Mouse (Mus musculus) embryonic facial prominence, embryonic 12.5 days (tissue): ENCODE results near the gene Nobox. TPM values are rescaled to one million over a fixed set of nuclear protein-coding genes. Genes with fewer than 3 reads are reported as not detected.

Experiments used
- ATAC-seq: fragments of 200-750 bp; cut with Nextera tagmentation; 2 replicates; pipeline ENCODE4 v1.8.0; 2017; ENCODE audit not compliant: insufficient number of reproducible peaks, insufficient read depth, low FRiP score, low TSS enrichment
- H3K27ac ChIP-seq: fragments of 300-500 bp; sonication (generic); 2 replicates; pipeline ENCODE4 v1.5.1; 2016; ENCODE audit warnings: mild to moderate bottlenecking
- H3K27me3 ChIP-seq: fragments of 300-500 bp; sonication (generic); 2 replicates; pipeline ENCODE4 v1.6.1; 2016; ENCODE audit warnings: mild to moderate bottlenecking, moderate library complexity
- H3K36me3 ChIP-seq: fragments of 300-500 bp; sonication (generic); 2 replicates; pipeline ENCODE4 v1.6.1; 2016; ENCODE audit warnings: mild to moderate bottlenecking
- H3K4me1 ChIP-seq: fragments of 300-500 bp; sonication (generic); 2 replicates; pipeline ENCODE4 v1.6.1; 2016
- H3K4me2 ChIP-seq: fragments of 300-500 bp; sonication (generic); replicated peaks from 2 replicates; pipeline ENCODE4 v1.6.1; 2016; ENCODE audit warnings: mild to moderate bottlenecking, moderate library complexity
- H3K4me3 ChIP-seq: fragments of 300-500 bp; sonication (generic); 2 replicates; pipeline ENCODE4 v1.5.1; 2016; ENCODE audit warnings: mild to moderate bottlenecking
- H3K9ac ChIP-seq: fragments of 300-500 bp; sonication (generic); 2 replicates; pipeline ENCODE4 v1.6.1; 2016; ENCODE audit warnings: mild to moderate bottlenecking, moderate library complexity
- H3K9me3 ChIP-seq: fragments of 300-500 bp; sonication (generic); 2 replicates; pipeline ENCODE4 v1.6.1; 2016; ENCODE audit warnings: mild to moderate bottlenecking, moderate library complexity
- WGBS: fragments of 180-500 bp; shearing (Covaris S2); methylation state at CpG from one replicate; pipeline ENCODE4 v1.1.7; 2016; 5-methylcytosine and 5-hydroxymethylcytosine counted together
- polyA plus RNA-seq: library from polyadenylated mRNA; unstranded; fragments of >200 nt; fragmentation: Nextera tagmentation; extraction: Ambion mirVana; gene quantifications from 2 replicates; pipeline ENCODE4 v1.2.1, GENCODE M21; 2016

Nobox gene
- polyA plus RNA-seq, 1 experiment from 2014 or later = not detected

DNA sequence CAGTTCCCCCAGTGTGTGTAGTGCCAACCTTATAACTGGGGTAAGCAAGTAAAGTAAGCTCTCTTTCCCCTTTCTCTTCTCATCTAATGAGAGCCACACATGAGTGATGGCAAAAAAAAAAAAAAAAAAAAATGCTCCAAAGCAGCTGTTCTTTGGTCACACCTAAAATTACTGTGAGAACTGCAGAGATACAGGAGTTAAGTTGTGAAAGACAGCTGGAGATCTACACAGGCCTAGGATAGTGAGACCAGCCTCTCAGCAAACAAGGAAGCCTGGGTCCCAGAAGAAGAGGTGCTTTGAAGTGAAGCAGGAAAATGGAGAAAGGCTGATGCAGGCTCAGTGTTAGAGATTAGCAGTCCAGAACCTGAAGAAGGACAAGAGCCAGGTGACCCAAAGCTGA, 3.2 kb upstream of the Nobox start:
- Histone ChIP-seq H3K27ac (no peak overlapping the region), H3K36me3 (no peaks in the 10 kb centered on the region)
- no peak for ATAC-seq

DNA sequence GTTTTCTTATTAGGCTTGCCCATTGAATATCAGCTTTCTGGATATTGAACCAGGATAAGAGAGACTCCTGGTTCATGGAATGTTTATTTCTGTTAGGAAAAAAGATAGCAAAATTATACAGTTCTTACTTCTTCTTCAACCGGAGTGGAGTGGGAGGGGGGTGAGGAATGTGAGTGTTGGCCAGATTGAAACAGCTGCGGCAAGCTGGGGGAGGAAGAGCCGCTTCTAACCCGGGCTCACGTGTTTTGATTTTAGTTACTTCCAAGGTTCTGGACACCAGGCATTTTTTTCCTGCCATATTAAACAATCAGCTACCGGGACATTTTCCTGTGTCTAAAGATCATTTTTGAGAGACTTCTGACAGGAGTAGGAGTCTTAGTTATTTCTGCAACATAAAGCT, 717 bp upstream of the Nobox start:
- no peak for ATAC-seq
- Histone ChIP-seq H3K36me3 (no peaks in the 10 kb centered on the region), H3K4me3 (no peak overlapping the region)

More for the DNA sequence above, 3.2 kb upstream of the Nobox start:
- no peak overlapping the region for H3K9ac ChIP-seq
- no peak overlapping the region for H3K4me2 ChIP-seq
- no peaks in the 10 kb centered on the region for H3K27me3 ChIP-seq
- H3K9me3 ChIP-seq = no peaks in the 10 kb centered on the region
- H3K4me1 ChIP-seq = peaks cover 3% of the 10 kb centered on the region; the same call in 1 of the 2 replicates
- H3K4me3 ChIP-seq = no peak overlapping the region

DNA sequence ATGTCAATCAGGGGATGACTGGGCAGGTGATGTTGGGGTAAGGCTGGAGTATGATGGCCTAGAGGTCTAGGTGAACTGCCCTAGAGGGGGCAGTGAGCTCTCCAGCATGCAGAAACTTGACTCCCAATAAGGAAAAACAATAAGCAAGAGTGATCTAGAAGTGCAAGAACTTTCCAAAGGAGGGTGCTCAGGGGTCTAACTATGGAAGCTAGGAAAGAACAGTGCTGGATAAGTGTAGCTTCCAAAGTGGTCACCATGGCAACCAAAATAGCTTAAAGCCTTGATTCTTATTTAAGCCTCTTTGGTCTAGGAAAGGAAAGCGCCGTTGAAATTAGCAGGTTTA, 11.9 kb downstream of the Nobox start:
- 28% methylated on average over 2 of the region's 2 CpGs for WGBS
- ATAC-seq = no peak
- Histone ChIP-seq H3K4me1 (peaks cover 9% of the 10 kb centered on the region), H3K9me3 (no peaks in the 10 kb centered on the region), H3K36me3 (no peaks in the 10 kb centered on the region), H3K9ac (no peak overlapping the region), H3K4me2 (no peak overlapping the region), H3K4me3 (no peak overlapping the region), H3K27me3 (no peaks in the 10 kb centered on the region), H3K27ac (no peak overlapping the region)

More for the DNA sequence above, 717 bp upstream of the Nobox start:
- no peak overlapping the region for H3K27ac ChIP-seq
- H3K27me3 ChIP-seq = no peaks in the 10 kb centered on the region
- H3K9me3 ChIP-seq = no peaks in the 10 kb centered on the region
- WGBS = 51% methylated on average over 6 of the region's 6 CpGs
- no peak overlapping the region for H3K9ac ChIP-seq
- H3K4me2 ChIP-seq = no peak overlapping the region
- H3K4me1 ChIP-seq = peaks cover 3% of the 10 kb centered on the region; the same call in 1 of the 2 replicates

DNA sequence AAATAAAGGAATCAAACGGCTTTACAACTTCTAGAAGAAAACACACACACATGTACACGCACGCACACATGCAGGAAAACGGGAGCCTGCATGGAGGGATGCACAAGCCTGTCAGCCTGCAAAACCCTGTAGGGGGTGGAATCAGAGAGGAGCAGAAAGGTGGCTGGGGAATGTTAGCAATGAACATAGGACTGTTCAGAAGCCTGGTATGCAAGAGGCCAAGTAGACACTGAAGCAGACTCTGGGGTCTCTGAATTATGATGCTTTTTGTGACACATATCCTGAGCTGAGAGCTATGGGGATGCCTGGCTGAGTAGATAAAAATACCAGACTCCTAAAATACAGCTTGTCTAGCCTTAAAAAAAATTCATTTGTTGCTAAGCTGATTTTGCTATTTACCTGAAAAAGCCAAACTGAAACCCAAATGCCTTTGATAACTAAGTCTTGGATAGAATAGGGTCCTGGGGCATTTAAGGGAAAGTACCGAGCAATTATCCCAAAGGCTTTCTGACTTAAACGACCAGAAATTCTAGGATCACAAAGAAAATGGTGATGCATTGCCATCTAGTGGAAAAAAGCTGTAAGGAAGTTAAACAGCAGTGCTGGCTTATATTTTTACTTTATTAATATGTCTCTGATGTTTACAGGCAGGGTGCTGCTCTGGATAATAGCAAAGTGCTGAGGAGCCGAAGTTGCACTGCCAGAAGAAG, 12.4 kb downstream of the Nobox start:
- H3K4me2 ChIP-seq = no peak overlapping the region
- no peak for ATAC-seq
- peaks cover 9% of the 10 kb centered on the region for H3K4me1 ChIP-seq
- no peaks in the 10 kb centered on the region for H3K9me3 ChIP-seq
- no peak overlapping the region for H3K9ac ChIP-seq
- H3K27ac ChIP-seq = no peak overlapping the region
- no peaks in the 10 kb centered on the region for H3K27me3 ChIP-seq
- no peak overlapping the region for H3K4me3 ChIP-seq
- 43% methylated on average over 7 of the region's 7 CpGs for WGBS
- no peaks in the 10 kb centered on the region for H3K36me3 ChIP-seq

DNA sequence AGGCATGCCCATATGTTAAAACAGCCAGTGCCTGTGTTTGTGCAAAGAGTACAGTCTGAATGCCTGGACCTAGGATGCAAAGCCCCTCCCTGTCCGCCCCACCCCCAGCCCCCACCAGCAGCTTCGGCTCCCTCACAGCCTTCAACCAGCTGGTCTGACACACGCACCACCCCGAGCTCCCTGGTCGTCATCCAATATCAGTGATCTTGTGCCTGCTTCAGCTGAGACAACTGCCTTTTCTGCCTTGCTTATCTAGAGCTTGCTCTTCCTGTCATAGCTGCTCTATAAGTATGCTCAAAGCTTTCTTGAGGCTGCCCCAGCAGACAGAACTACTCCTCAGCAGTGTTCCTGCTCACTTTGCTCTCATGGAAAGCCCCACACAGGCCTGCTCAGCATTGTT, 13.4 kb downstream of the Nobox start:
- Histone ChIP-seq H3K36me3 (no peaks in the 10 kb centered on the region), H3K4me2 (no peak overlapping the region), H3K9ac (no peak overlapping the region), H3K27ac (no peak overlapping the region), H3K4me3 (no peak overlapping the region), H3K27me3 (no peaks in the 10 kb centered on the region), H3K4me1 (peaks cover 9% of the 10 kb centered on the region), H3K9me3 (no peaks in the 10 kb centered on the region)
- ATAC-seq = no peak
- 40% methylated on average over 5 of the region's 5 CpGs for WGBS

DNA sequence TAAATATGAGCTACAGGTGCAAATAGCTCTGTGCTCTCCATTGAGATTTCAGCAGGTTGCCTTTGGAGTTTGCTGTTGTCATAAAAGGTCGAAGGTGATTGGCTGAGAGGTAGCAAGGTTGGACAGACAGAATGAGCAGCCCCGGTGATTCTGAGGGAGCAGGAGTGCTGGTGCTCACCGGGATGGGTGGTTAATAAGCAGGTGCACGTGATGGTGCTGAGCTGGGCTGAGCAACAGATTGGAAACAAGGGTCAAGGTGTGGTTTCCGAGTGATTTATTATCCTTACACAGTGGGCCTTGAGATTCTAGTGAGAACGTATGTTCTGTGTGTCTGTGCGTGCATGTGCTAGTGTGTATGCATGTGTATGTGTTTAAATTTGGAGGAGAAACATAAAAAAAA, 16.2 kb downstream of the Nobox start:
- Histone ChIP-seq H3K27me3 (no peaks in the 10 kb centered on the region), H3K4me1 (peaks cover 9% of the 10 kb centered on the region), H3K27ac (no peak overlapping the region), H3K9me3 (no peaks in the 10 kb centered on the region), H3K4me2 (no peak overlapping the region), H3K9ac (no peak overlapping the region), H3K36me3 (0 out of 2 replicates have a peak, but pooled peaks cover 5% of the 10 kb centered on the region), H3K4me3 (no peak overlapping the region)
- no peak for ATAC-seq
- 78% methylated on average over 7 of the region's 7 CpGs for WGBS

DNA sequence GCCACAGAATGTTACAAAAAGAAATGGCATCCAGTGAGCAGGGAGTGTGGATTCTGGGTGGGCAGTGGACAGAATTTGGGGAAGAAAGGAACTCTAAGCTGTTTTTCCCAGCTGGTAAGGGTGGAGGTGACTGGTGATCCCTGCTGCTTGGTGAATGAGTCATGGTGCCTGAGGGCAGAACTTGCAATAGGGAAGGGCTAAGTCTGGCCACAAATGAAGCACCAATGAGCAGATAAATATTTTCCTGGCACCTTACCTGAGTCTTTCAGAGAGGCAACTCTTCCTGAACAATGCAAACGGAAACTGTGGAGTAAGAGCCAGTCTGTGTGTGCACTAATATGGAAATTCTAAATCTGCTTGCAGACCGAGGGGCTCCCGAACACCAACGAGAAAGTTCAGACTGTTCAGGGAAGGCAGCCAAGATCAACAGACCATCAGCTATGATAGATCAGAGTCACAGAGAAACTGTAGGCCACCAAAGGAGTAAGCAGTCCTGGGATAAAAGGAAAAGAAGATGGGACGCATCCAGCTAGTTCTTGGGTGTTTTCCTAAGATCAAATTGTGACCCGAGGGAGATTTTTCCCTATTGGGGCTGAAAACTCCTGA, 16.8 kb downstream of the Nobox start:
- Histone ChIP-seq H3K4me3 (no peak overlapping the region), H3K36me3 (0 out of 2 replicates have a peak, but pooled peaks cover 5% of the 10 kb centered on the region), H3K4me2 (no peak overlapping the region), H3K27me3 (no peaks in the 10 kb centered on the region), H3K27ac (no peak overlapping the region), H3K4me1 (peaks cover 8% of the 10 kb centered on the region), H3K9ac (no peak overlapping the region), H3K9me3 (no peaks in the 10 kb centered on the region)
- ATAC-seq = no peak
- 59% methylated on average over 6 of the region's 6 CpGs for WGBS

DNA sequence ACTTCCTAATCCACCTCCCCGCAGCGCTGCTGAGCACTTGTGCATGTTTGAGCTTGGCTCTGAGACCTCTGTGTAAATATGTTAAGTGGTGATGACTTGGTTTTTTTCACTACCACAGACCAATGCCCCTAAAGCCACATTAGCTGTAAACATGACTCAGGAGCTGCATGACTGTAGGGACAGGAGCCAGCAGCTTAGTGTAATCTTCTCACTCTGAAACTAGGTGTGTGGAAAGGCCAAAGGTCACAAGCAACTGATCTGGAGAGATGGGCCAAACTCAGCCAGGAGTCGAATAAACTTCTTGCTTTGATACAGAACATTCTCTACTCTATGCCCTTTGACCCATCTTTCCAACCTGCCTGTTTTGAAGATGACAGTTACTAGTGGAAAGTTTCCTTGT, 17.3 kb downstream of the Nobox start:
- no peak overlapping the region for H3K4me2 ChIP-seq
- 0 out of 2 replicates have a peak, but pooled peaks cover 5% of the 10 kb centered on the region for H3K36me3 ChIP-seq
- no peak overlapping the region for H3K4me3 ChIP-seq
- no peak for ATAC-seq
- no peak overlapping the region for H3K27ac ChIP-seq
- WGBS = 71% methylated on average over 3 of the region's 3 CpGs
- H3K4me1 ChIP-seq = peaks cover 5% of the 10 kb centered on the region
- no peaks in the 10 kb centered on the region for H3K27me3 ChIP-seq
- H3K9me3 ChIP-seq = no peaks in the 10 kb centered on the region
- no peak overlapping the region for H3K9ac ChIP-seq

DNA sequence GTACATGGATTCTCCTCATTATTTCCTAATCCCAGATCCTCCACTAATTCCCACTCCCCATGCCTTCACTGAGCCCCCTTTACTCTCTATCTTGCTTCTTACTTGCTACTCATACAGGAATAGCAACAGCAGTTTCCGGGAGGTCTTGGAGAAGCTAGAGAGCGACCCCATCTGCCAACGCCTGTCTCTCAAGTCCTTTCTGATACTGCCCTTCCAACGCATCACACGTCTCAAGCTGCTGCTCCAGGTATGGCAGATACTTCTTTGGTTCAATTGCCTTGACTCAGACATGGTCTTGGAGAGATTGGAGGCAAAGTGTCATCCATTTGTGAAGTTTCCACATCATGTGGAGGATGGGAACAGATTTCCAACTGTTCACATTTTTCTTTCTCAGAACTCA, 28.9 kb downstream of the Nobox start:
- no peaks in the 10 kb centered on the region for H3K27me3 ChIP-seq
- H3K4me1 ChIP-seq = no peaks in the 10 kb centered on the region
- WGBS = 91% methylated on average over 5 of the region's 5 CpGs
- H3K4me3 ChIP-seq = no peak overlapping the region
- no peaks in the 10 kb centered on the region for H3K9me3 ChIP-seq
- H3K36me3 ChIP-seq = 0 out of 2 replicates have a peak, but pooled peaks cover 4% of the 10 kb centered on the region
- no peak overlapping the region for H3K4me2 ChIP-seq
- H3K27ac ChIP-seq = no peak overlapping the region
- ATAC-seq = no peak
- H3K9ac ChIP-seq = no peak overlapping the region

DNA sequence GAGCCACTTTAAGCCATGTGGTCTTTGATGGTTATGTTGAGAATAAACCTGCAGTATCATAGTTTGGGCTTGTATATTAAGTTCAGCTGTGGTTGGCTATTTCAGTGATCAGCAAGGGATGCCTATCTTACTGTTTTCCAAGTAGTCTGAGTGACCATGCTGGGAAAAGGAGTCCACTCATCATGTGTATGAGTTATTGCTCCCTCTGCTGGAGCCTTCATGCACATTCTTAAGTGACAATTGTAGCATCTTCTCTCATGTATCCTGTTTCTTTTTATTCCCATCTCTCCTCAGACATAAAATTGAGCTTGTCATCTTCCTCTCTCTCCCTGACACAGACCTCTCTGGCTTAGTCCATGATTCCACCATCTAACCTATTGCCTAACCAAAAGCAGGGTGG, 31.1 kb downstream of the Nobox start:
- H3K27ac ChIP-seq = no peak overlapping the region
- H3K4me1 ChIP-seq = no peaks in the 10 kb centered on the region
- H3K36me3 ChIP-seq = 0 out of 2 replicates have a peak, but pooled peaks cover 4% of the 10 kb centered on the region
- no peak overlapping the region for H3K4me2 ChIP-seq
- no peak overlapping the region for H3K4me3 ChIP-seq
- no peak for ATAC-seq
- no peaks in the 10 kb centered on the region for H3K27me3 ChIP-seq
- H3K9me3 ChIP-seq = no peaks in the 10 kb centered on the region
- no peak overlapping the region for H3K9ac ChIP-seq

DNA sequence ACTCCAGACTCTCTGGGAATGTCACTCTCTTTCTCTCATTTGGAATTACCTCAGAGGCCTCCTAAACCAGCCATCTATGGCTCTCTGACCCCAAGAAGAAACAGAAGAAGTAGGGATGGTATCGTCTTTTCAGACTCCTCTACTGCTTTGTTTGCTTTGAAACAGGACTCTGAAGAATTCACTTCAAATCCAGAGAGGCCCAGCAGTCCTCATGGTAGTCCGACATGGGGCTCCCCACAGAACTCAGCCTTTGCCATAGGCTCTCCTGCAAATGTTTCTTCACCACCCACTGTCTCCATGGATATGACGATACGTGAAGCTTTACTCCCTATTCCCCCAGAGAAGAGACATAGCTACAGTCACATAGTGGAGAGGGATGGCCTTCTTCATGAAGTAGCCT, 35.2 kb downstream of the Nobox start:
- 69% methylated on average over 4 of the region's 4 CpGs for WGBS
- Histone ChIP-seq H3K27me3 (no peaks in the 10 kb centered on the region), H3K9me3 (no peaks in the 10 kb centered on the region), H3K4me1 (no peaks in the 10 kb centered on the region), H3K9ac (no peak overlapping the region), H3K4me3 (no peak overlapping the region), H3K36me3 (no peaks in the 10 kb centered on the region), H3K27ac (no peak overlapping the region), H3K4me2 (no peak overlapping the region)
- ATAC-seq = no peak

DNA sequence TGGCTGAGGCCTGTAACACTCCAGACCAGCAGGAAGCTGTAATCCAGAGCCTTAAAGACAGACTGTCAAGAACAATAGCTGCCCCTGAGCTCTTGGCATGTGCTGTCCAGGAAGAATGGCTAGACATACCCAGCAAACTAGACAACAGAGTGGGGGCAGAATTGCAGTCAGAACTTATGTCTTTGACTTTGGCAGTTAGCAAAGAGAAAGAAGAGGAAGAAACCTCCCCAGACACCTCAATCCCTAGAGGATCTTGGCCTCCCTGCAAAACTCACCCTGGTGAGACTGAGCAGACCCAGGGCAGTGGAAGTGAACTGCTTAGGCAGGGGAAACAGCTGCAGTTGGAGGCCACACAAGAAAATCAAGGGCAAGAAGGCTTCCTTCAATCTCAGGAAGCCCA, 36.8 kb downstream of the Nobox start:
- no peak overlapping the region for H3K9ac ChIP-seq
- no peak for ATAC-seq
- H3K4me3 ChIP-seq = no peak overlapping the region
- no peaks in the 10 kb centered on the region for H3K9me3 ChIP-seq
- H3K27ac ChIP-seq = no peak overlapping the region
- no peaks in the 10 kb centered on the region for H3K4me1 ChIP-seq
- no peaks in the 10 kb centered on the region for H3K27me3 ChIP-seq
- H3K36me3 ChIP-seq = no peaks in the 10 kb centered on the region
- no peak overlapping the region for H3K4me2 ChIP-seq
